Mouse (Mus musculus) yolk sac, embryonic 10.5 days (tissue): Measurements from ENCODE around the gene Ttc3.

Experiments used
- DNase-seq: peaks from one replicate; pipeline ENCODE4 v3.0.0-alpha.2; 2017; ENCODE audit warnings: low spot score

Gene Ttc3

DNA sequence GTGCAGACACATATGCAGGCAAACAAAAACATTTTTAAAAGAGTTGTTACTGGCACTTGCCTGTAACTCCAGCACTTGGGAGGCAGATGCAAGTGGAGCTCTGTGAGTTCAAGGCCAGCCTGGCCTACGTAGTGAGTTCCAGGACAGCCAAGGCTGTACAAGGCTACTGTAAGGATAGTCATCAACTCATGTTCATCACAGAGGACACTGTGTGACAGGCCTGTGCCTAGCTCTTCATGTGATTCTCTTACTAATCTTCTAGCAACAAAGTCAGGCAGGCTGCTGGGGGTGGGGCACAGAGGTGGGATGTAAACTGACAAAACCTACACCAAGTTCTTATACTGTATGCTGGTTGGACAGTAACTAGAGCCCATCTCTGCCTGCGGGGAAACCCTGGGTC is 136.7 kb downstream of the Ttc3 start:
- no peak for DNase-seq

DNA sequence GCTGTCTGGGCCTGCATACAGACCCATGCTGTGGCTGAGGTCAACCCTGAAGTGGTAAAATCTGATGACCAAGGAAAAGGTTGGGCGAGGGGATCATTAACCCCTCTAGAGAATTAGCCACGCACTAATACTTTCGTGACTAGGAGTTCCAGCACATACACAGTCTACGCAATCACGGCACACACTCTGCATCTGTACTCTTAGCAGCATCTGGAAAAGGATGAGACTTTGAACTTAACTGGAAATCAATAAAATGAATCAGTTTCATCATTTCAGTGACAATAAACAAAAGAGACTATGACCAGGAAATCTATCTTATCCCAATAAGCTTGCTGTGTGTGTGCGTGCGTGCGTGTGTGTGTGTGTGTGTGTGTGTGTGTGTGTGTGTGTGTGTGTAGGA is 138.4 kb downstream of the Ttc3 start:
- DNase-seq, result no peak

DNA sequence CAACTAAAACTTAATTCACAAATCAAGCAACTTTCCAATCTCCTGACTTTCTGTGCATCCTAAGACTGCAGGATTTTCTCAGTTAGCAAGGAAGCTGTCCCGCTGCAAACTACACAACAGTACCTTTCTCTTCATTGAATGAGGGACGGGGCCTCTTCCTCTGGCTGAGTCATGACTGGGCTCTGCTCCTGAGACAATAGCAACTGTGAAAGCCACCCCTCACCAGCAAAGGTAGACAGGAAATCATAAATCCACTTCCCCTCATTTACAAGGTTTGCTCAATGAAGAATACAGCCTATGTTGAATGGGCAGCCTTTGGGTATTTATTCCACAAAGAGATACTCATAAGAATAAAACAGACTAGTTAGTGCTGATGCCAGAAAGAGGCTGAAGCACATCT is 139.6 kb downstream of the Ttc3 start:
- no peak for DNase-seq

DNA sequence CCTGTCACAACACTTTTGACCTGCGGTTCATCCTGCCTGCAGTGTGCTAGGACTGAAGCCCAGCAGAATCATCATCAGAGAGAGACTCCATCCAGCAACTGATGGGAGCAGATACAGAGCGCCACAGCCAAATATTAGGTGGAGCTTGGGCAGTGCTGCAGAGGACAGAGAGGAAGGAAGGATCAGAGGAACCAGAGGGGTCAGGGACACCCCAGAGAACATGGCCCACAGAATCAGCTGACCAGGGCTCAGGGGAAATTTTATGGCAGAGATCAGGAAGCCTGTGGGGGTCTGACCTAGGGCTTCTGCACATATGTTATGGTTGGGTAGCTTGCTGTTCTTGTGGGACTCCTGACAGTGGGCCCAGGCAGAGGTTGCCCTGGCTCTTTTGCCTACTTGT is 147.2 kb downstream of the Ttc3 start:
- DNase-seq, result no peak
